Mouse (Mus musculus) splenic B cell, adult 2 months (primary cell): ENCODE data around the gene Fsd1l.
A peak's percentile ranks its signal among the peaks of the same experiment; 100 is the strongest.
"Not testable (repeated sequence)": the region's sequence is repeated elsewhere in the genome, so short reads cannot be mapped to it uniquely, and the experiment has no call there.

ENCODE experiments used
- DNase-seq: peaks from one replicate; pipeline ENCODE4 v3.0.0-alpha.2; 2011; ENCODE audit warnings: low read depth, low spot score
- H3K27me3 ChIP-seq: 2 replicates; pipeline ENCODE4 v1.6.1; 2012; ENCODE audit warnings: mild to moderate bottlenecking, low read length, moderate library complexity, mixed read lengths; ENCODE audit not compliant: control insufficient read depth, poor library complexity, insufficient read depth, severe bottlenecking
- H3K36me3 ChIP-seq: 2 replicates; pipeline ENCODE4 v1.6.1; 2012; ENCODE audit warnings: mild to moderate bottlenecking, low read length, moderate library complexity, mixed read lengths; ENCODE audit not compliant: control insufficient read depth, poor library complexity, insufficient read depth, severe bottlenecking

Fsd1l gene

DNA sequence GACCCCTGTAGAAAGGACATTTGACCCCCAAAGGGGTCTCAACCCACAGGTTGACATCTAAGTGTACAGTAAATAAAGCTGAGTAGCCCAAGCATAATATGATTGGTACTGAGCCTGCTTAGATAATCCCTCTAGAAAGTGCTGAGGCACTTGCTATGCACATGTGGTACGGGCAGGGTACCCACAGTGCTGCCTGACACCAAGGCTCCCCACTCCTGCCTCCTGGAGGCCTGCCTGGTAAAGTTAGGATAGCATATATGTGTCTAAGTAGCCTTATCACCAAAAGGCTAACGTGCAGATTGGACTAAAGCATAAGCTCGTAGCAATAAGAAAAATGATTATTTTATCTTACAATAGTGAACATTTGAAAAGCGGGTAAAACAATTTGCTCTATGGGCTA lies 57.7 kb downstream of the Fsd1l start:
- no peak for DNase-seq
- H3K36me3 ChIP-seq, result no peaks in the 10 kb centered on the region
- H3K27me3 ChIP-seq, result no peaks in the 10 kb centered on the region

DNA sequence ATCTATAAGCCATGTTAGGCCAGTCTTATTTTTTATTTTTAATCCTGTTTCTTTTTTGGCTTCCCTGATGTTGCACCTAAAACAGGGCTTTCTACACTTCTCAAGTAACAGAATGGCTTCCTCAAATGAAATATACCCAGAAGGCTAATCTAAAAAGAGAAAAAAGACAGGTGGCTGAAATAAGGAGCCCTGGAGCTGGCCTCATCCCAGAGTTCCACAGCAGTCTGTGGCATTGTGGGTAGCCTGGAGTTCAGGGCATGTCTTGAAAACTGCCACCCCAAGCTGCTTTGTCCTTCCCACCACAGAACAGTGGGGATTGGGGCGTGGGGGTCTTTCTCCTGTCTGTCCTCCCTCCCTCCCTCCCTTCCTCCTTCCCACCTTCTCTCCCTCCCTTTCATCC lies 60.1 kb downstream of the Fsd1l start:
- DNase-seq, result no peak
- H3K27me3 ChIP-seq, result no peaks in the 10 kb centered on the region
- no peaks in the 10 kb centered on the region for H3K36me3 ChIP-seq

- not testable (repeated sequence) for DNase-seq, H3K27me3 ChIP-seq, H3K36me3 ChIP-seq
Measured at GRCm38 (mm10) chr4:53709166-53709565, 77.9 kb downstream of the Fsd1l start.

DNA sequence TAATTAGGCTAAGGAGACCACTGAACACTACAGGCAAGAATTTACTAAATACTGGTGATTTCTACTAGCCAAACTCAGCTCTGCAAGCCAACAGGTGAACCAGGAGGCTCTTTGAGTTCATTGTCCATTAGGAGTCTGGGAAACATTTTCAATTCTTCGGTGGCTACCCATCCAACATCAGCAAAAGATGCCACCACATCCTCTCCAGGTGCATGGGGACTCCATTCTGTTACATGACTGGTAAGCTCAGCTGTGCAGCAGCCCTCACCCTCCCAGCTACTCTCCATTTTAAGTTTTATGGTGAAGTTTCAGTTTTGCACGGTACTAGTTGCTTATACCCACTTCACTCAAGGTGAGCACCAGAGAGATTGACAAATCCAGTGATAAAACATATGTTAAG lies 78.8 kb downstream of the Fsd1l start:
- Histone ChIP-seq H3K27me3 (no peaks in the 10 kb centered on the region), H3K36me3 (no peaks in the 10 kb centered on the region)
- no peak for DNase-seq

DNA sequence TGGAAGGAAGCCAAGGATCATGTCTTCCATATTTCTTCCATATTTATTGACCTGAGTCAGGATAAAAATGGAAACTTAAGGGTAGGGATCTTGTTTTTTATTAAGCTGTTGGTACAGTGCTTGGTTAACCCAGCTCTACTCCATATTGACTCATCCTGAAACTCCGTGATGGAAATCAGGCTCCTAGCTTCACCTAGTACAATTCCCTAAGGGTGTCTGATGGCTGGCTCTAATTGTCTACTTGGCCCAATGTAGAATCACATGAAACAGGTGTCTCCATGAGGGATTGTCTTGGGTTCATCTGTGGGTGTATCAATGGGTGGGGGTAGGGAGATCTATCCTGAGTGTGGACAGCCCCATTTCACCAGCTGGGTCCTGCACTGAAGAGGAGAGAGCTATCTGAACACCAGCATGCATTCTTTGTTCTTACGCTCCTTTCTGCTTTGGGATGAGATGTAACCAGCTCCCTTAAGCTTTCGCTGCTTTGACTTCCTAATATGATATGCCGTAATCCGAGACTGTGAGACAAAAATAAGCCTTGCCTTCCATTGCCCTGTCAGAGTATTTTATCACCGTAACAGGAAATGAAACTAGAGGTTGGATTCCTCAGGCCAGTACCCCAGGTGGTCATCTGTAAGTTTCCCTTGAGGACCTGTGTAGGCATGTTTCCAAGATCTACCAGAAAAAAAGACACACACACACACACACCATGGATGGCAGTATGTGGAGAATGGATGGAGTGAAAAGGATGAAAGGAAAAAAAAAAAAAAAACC lies 79.5 kb downstream of the Fsd1l start:
- H3K36me3 ChIP-seq, result no peaks in the 10 kb centered on the region
- DNase-seq, result no peak
- no peaks in the 10 kb centered on the region for H3K27me3 ChIP-seq

GRCm38 (mm10) chr4:53713704-53714050 lies 82.4 kb downstream of the Fsd1l start, which contains the start of gene Fktn:
Gene Fktn (plus strand): TSS chr4:53713998.
- DNase-seq, result no peak
- H3K36me3 ChIP-seq, result no peaks in the 10 kb centered on the region
- no peaks in the 10 kb centered on the region for H3K27me3 ChIP-seq

DNA sequence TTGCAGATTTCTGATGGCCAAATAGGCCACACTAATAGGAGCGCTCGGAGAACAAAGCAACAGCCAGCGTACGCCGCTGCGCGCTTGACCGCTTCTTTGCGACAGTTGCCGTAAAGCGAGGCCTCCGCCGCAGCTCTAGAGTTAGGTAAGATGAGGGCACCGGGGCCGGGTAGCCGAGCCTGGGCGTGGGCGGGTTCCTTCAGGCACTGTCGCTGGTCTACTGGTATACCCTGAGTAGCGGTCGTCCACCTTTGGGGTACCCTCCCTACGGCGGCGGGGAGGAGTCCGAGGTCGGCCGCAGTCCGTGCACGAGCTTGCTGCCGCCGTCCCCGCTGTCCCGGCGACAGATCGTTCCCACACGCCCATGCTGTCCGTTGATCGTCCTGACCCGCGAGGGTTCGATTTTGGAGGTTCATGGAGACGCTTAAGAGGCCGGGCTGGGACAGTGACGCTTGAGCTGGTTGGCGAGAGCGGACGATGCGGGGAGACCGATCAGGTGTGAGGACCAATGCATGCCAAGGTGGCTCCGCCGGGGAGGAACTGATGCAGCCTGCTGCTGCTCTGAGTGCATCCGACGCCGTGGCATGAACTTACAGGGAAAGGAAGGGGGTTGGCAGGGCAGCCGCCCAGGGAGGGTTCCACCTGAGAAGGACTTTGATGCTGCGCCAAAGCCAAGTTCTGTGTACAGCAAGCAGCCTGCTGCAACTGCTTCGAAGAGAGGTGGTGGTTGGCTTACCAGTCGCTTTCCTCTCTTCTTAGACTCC lies 83.0 kb downstream of the Fsd1l start:
- Histone ChIP-seq H3K36me3 (no peaks in the 10 kb centered on the region), H3K27me3 (no peaks in the 10 kb centered on the region)
- peak; percentile 94 for DNase-seq

GRCm38 (mm10) chr4:53715977-53716376 lies 84.7 kb downstream of the Fsd1l start:
- peak; percentile 42 for DNase-seq
- no peaks in the 10 kb centered on the region for H3K27me3 ChIP-seq

GRCm38 (mm10) chr4:53717546-53717945 lies 86.3 kb downstream of the Fsd1l start:
- no peaks in the 10 kb centered on the region for H3K36me3 ChIP-seq
- no peak for DNase-seq
- H3K27me3 ChIP-seq, result no peaks in the 10 kb centered on the region

More at GRCm38 (mm10) chr4:53715977-53716376, 84.7 kb downstream of the Fsd1l start:
- no peaks in the 10 kb centered on the region for H3K36me3 ChIP-seq

DNA sequence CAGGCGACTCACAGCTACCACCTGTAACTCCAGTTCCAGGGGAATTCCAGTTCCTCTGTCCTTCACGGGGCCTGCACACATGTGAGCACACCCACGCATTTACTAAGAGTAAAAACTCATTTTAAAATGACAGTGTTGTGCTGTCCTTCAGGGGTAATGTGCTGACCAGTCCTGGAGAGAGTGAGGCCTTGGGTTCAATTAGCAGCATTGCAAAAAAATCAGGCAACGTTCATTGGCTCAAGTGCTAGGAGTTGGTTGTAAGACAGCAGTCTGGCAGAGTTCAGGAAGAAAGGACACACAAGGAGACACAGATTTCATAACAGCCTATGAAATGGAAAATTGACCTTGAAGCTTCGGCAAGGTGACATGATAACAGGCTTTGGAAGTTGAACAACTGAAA lies 87.0 kb downstream of the Fsd1l start:
- no peak for DNase-seq
- Histone ChIP-seq H3K36me3 (no peaks in the 10 kb centered on the region), H3K27me3 (no peaks in the 10 kb centered on the region)

- no peak for DNase-seq
- no peaks in the 10 kb centered on the region for H3K36me3 ChIP-seq
- H3K27me3 ChIP-seq, result no peaks in the 10 kb centered on the region
Measured at GRCm38 (mm10) chr4:53722506-53722905, 91.2 kb downstream of the Fsd1l start.

DNA sequence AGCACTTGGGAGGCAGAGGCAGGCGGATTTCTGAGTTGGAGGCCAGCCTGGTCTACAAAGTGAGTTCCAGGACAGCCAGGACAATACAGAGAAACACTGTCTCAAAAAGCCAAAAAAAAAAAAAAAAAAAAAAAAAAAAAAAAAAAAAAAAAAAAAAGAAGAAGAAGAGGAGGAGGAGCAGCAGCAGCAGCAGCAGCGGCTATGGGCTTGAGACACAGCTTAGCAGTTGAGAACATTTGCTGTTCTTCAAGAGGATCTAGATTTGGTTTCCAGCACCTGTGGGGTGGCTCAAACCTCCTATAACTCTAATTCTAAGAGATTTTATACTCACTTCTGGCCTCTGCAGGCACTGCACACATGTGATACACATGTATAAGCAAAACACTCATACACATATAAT lies 94.8 kb downstream of the Fsd1l start:
- H3K36me3 ChIP-seq, H3K27me3 ChIP-seq, DNase-seq: not testable (repeated sequence)

GRCm38 (mm10) chr4:53728121-53728520 lies 96.8 kb downstream of the Fsd1l start:
- Histone ChIP-seq H3K27me3 (no peaks in the 10 kb centered on the region), H3K36me3 (peaks cover 3% of the 10 kb centered on the region; the same call in 1 of the 2 replicates)
- no peak for DNase-seq

DNA sequence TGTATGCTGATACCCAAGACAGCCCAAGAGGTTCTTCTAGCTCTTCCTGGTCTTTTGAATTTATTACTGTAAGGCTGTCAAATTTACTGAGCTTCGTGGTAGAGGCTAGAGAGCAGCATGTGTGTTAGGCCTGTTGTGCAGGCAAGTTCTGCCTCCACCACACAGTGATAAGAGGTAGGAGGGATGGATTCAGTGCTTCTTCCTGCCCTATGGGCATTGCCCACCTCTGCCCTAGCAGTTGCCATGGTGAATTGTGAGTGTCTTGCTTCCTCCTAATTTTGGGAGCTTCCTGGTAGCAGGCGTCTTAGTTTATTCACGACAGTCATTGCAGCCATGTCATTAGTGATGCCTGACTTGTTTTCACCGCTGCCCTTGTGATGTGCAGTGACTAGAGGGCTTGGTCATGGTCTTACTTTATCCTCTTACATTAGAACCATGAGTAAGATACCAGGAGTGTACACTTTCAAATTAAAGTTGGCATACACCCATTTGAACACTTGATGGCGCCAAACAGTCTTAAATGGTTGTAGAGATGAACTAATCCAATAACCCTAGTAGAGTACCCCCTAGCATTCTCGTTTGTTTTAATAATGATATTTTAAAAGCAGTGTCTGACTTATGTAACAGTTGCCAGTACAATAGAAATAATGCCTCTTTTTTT lies 107.8 kb downstream of the Fsd1l start:
- peak; percentile 69 for DNase-seq
- no peaks in the 10 kb centered on the region for H3K27me3 ChIP-seq
- no peaks in the 10 kb centered on the region for H3K36me3 ChIP-seq

DNA sequence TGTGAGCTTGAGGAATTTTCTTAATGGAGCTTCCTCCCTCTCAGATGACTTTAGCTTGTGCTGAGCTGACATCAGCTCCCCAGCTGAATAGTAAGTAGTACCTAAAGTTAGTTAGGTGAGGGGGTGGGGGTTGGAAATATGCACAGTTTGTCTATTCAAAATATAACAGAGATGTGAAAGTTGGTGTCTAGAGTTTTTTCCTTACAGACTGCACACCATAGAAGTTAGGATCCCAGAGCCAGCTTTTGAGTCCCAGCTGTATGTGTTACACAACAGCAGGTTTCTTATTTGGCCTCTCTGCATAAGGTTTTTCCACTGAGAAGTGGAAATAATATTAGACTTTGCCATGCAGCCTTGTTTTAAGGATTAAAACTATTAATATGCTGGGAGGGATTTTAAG lies 118.6 kb downstream of the Fsd1l start:
- no peak for DNase-seq
- Histone ChIP-seq H3K27me3 (no peaks in the 10 kb centered on the region), H3K36me3 (no peaks in the 10 kb centered on the region)
